Mouse (Mus musculus) left cerebral cortex, postnatal 4 days (tissue): ENCODE data around the gene Ccdc65. TPM values are rescaled to one million over a fixed set of nuclear protein-coding genes. Genes with fewer than 3 reads are reported as not detected.
"Not testable (repeated sequence)": the region's sequence is repeated elsewhere in the genome, so short reads cannot be mapped to it uniquely, and the experiment has no call there.

Experiments used
- DNase-seq: peaks from one replicate; pipeline ENCODE4 v3.0.0-alpha.2; 2022
- intact Hi-C: fragments of 180-260 bp; cut with DNase I; formaldehyde crosslinking; loops from one replicate; pipeline ENCODE4 v1.15.1; 2025
- total RNA-seq, 2 experiments: library from RNA; stranded (reverse); gene quantifications; 2 replicates each; pipeline ENCODE4 v1.2.3; 2021

The Ccdc65 gene
- total RNA-seq, 2 experiments from 2014 or later = 9.9 to 10.3 TPM

DNA sequence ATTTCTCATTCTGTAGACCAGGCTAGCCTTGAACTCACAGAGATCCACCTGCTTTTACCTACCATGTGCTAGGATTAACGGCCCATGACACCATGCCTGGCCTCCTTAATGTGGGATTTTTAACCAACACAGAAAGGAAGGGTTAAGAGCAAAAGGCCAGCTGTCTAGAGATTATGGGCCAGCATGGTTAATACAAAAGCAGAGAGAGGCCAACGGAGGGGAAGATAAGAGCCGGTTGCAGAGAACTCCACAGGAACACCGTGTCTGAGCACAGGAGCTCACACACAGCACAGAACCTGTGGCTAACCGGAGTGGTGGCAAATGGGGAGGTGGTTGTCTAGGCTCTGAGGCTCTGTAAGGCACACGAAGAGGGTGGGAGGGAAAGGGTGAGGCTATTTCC is 25.4 kb downstream of the Ccdc65 start:
- intact Hi-C loops = no loop called here
- DNase-seq = no peak

GRCm38 (mm10) chr15:98733976-98734566 is 26.1 kb downstream of the Ccdc65 start:
- no peak for DNase-seq
- intact Hi-C loops = no loop called here

DNA sequence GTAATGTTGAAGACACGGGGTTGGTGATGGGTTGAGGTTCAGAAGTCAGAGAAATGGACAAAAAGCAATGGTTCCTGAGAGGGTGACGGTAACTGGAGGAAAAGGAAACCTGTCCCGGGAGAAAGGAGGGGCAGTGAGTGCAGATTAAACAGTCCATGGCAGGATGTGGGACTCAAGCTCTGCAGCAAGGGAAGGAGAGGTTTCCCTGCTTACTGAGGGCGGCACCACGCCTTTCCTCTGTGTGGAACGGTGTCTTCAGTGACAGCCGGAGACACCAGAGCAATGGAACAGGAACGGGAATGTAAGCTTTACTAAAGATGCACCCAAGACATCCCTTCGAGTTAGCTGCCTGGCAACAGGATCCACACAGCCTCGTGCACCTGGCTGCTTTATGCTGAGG is 28.5 kb downstream of the Ccdc65 start:
- no peak for DNase-seq
- intact Hi-C loops = no loop called here

DNA sequence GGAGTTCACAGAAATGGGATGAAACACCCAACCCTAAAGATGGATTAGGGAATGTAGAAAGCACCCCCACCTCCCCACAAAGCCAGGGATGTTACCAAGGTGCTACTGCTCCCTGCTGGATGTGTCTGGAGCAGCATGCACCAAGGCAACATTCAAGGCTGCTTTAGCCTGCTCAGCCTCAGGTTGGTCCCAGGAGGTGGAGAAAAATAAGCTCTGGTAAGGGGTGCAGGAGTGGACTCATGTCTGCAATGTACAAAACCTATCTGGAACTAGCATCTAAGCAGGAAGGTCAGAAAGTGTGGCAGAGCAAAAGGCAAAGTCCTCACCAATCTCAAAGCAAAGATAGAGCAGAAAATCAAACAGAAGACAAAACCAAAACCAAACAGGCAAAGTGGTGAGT is 29.9 kb downstream of the Ccdc65 start:
- peak; percentile 40 for DNase-seq

DNA sequence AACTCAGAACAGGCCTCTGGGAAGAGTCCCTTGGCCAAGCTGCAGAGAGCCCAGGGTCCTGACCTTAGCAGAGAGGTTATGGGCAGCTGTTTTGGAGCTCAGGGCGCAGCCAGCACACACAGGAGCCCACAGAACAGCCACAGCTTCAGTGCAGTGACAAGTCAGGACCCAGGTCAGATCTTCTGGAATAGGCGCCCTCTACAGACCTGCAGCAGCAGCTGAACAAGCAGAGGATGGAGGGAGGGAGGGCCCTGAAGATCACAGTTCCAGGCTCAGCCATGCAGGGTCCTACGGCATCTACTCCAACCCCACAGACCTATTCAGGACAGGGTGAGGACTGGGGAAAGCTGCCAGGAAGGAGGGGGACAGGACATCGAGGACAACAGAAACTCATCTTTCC is 30.8 kb downstream of the Ccdc65 start:
- no peak for DNase-seq
- intact Hi-C loops = no loop called here

More for the DNA sequence above, 29.9 kb downstream of the Ccdc65 start:
- intact Hi-C loops = no loop called here

- DNase-seq = no peak
- intact Hi-C loops = no loop called here
Observed at GRCm38 (mm10) chr15:98740219-98740618, 32.2 kb downstream of the Ccdc65 start.

DNA sequence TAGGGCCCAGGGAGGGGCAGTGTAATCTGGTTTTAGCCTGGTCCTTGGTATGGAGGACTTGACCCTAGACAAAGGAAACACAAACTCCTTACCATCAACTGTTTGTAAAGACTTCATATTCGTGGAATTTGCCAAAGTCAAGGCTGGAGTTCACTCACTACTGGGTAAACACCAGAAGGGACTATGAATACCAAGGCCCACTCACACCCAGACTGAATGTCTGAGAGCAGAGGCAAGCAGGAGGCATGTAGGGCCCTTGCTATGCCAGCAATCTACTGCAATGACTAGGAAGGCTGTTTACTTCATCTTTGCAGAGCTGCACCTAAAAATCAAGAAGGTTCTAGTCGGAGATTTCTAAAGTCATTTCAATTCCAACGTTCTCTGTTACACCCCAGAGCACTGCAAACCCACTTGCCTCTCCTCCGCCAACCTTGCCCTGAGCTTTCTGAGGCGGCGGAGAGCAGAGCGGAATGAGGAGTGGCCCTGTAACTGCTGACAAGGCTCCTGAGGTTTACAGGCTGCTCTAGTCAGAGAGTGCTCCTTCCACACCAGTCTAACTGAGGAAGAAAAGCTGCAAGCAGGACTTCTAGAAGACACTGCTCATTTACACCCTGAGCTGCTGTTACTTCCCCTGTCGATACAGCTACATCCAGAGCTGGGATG is 34.9 kb downstream of the Ccdc65 start:
- DNase-seq = no peak
- intact Hi-C loops = no loop called here

GRCm38 (mm10) chr15:98743863-98744262 is 35.9 kb downstream of the Ccdc65 start:
- DNase-seq, intact Hi-C loops: not testable (repeated sequence)

- DNase-seq = no peak
- intact Hi-C loops = no loop called here
Observed at GRCm38 (mm10) chr15:98746344-98746965, 38.4 kb downstream of the Ccdc65 start.

DNA sequence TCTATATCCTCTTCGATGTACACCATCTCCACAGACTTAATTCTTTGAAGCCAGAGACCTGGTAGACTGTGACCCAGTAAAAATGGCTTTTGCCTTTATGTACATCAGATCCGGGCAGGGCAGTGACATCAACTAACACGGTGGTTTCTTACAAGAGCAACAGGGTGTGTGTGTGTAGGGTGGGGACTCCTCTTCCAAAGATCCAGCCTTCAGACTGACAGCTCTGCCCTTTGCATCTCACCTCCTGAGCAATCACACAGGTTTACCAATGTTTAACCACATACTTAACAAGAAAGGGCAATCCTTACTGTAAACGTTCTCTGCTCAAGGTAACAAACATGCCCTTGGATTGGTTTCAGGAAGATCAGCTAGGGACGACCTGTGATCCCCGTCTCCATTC is 39.3 kb downstream of the Ccdc65 start:
- DNase-seq = no peak
- intact Hi-C loops = no loop called here

GRCm38 (mm10) chr15:98749093-98749492 is 41.1 kb downstream of the Ccdc65 start:
- intact Hi-C loops = no loop called here
- no peak for DNase-seq

GRCm38 (mm10) chr15:98753021-98753423 is 45.0 kb downstream of the Ccdc65 start:
- intact Hi-C loops = no loop called here

DNA sequence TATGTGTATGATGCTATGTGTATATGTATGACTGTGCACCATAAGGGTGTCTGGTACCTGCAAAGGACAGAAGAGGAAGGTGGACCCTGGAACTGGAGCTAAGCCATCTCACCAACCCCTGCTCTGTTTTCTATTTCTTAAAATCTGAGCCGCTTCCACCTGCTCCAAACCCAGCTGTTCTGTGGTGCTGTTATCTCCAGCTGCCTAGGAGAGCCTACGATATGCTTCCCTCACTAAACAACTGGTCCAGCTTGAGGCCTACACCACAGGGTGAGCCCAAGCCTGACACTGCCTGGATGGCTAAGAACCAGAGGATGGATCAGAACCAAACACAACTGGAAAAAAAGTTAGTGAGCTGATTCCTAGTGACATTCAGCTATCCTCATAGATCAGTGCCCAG is 46.1 kb downstream of the Ccdc65 start:
- DNase-seq = no peak
- intact Hi-C loops = no loop called here

More at GRCm38 (mm10) chr15:98753021-98753423, 45.0 kb downstream of the Ccdc65 start:
- no peak for DNase-seq

- intact Hi-C loops = no loop called here
- peak; percentile 86 for DNase-seq
Observed at GRCm38 (mm10) chr15:98762201-98762621, 54.2 kb downstream of the Ccdc65 start.

- peak; percentile 97 for DNase-seq
- intact Hi-C loops = no loop called here
Observed at GRCm38 (mm10) chr15:98762670-98763529, 54.9 kb downstream of the Ccdc65 start, which contains the start of gene Arf3. Arf3 (minus strand) TSS chr15:98763214.

DNA sequence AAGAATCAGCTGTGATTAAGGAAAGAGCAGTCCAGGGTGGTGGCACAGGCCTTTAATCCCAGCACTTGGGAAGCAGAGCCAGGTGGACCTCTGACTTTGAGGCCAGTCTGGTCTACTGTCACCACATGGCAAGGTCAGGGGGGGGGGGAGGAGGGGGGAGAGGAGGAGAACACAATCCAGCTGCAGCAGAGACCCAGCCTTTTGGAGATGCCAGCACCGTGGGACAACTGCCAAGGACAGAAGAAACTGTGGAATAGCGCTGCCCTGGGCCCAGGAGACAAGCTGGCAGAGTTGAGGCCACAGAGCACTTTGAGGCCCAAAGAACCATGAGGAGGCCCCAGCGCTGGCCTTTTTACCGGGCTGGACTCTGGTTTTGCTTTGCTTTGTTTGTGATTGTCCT is 57.9 kb downstream of the Ccdc65 start:
- no peak for DNase-seq
- intact Hi-C loops = no loop called here

GRCm38 (mm10) chr15:98768259-98768658 is 60.3 kb downstream of the Ccdc65 start:
- intact Hi-C loops = no loop called here
- no peak for DNase-seq

- intact Hi-C loops = no loop called here
- no peak for DNase-seq
Observed at GRCm38 (mm10) chr15:98771813-98772425, 63.9 kb downstream of the Ccdc65 start.

GRCm38 (mm10) chr15:98772511-98773211 is 64.7 kb downstream of the Ccdc65 start:
- no peak for DNase-seq
- intact Hi-C loops = no loop called here
